Mouse (Mus musculus) lung, postnatal 0 days (tissue): ENCODE measurements at regions not wholly inside any gene's neighbourhood (a gene's known extent, or its start where the extent isn't known, plus 50 kb on each side); places are given as distances from the start of the nearest gene placed in this dataset.

ENCODE experiments used
- CTCF ChIP-seq: IDR thresholded peaks from 2 replicates; pipeline ENCODE4 v1.5.1; 2016; ENCODE audit warnings: antibody characterized with exemption, mild to moderate bottlenecking
- EP300 ChIP-seq: IDR thresholded peaks from 2 replicates; pipeline ENCODE4 v1.6.1; 2016; ENCODE audit warnings: antibody characterized with exemption, mild to moderate bottlenecking, control low read depth

- TF ChIP-seq CTCF, result no peak
- no peak for TF ChIP-seq EP300
Measured at GRCm38 (mm10) chr5:82966824-82967223, 388.2 kb downstream of the Tecrl start.
